Mouse (Mus musculus) layer of hippocampus, adult 11-12 months (tissue): Measurements from ENCODE around the gene Yae1d1.
"Not testable (repeated sequence)": the region's sequence is repeated elsewhere in the genome, so short reads cannot be mapped to it uniquely, and the experiment has no call there.

ENCODE experiments used
- DNase-seq: peaks from one replicate; pipeline ENCODE4 v3.0.0; 2022; ENCODE audit warnings: low spot score

Yae1d1 gene

DNA sequence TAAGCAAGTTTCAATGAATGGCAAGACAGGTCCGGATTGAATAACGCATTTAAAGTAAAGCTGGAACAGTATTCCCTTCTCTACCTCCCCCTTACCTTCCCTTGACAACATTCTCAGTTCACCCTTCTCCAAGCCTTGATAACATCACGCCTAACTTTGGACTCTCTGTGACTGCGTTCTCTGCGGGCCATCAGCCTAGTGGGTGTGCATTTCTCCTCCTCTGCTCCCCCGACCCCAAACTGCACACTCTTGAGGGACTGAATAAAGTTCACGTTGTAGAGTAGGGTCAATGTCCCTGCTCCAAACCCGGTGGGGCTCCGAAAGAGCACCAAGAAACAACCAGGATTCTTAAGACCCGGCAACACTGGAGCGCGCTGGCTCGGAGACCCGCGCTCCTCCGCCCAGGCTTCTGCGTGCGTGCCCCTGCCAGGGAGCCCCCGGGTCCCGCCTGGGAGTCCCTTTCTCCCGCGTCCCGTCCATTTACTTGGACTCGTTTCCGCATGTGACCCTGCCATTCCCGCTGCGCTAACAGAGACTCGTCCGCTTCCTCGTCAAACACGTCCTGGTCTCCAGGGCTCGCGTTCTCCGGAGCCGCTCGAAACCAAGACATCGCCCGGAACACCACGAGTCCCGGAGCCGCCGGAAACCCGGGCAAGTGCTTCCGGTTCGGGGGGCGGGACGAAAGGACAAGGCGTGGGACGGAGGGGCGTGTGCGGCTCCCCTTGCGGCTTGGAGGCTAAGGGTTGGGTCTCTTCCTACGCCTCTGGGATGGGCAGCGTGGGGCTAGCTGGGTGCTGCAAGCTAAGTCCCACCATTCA, at the start of gene Yae1d1:
TSS of gene Yae1d1 (minus strand) at position 653 of the 818 bp plus-strand sequence.
- DNase-seq, result peak; percentile 90

DNA sequence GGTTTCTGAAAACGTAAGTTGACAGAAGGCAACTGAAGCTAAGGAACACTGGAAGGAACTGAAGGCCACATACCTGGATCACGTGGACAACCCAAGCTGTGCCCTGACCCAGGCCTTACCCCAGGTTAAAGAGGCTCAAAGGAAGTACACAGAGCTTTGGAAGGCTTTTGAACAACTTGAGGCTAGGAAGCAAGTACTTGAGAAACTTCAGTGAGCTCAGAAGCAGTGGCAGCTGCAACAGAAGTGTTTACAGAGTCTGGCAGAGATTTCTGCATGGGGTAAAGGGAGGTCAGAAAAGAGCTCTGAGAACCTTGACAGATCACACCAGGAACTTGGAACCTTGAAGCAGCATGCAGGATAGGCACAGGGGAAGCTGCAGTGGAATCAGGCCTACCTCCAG, 45.7 kb upstream of the Yae1d1 start:
- no peak for DNase-seq

DNA sequence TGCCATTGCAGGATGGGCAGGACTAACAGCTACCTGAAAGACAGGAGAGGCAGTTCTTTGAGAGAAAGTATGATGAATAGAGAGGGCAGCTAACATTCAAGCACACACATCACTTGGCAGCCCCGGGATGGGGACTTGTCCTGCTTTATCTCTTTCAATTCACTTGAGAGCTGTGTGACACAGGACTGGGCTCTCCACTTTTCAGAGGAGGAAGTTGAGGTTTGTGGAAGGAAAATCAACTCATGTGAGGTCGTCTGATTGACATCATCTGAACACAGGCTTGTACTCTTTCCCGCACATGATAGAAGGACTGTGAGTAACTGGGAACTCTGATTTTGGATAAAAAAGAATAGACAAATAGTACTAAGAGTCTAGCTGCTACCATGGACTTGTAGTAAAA, 23.5 kb upstream of the Yae1d1 start:
- no peak for DNase-seq

DNA sequence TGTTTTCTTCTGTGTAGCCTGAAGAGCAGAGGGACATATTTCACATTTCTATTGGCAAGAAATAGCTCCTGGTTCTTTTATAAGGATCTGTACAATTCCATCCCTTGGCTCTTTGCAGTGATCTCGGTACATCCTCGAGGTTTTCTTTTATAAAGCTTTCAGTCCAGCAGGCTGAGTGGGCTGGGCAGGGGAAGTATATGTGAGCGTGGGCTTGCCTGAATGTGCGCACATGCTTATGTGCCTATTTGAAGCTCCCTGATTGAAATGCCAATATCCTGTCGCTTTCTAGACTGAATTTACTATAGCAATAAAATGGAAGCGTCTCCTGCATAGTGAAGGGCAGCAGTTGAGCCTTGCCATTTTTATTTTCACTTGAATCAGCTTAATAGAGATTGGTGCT, 20.1 kb upstream of the Yae1d1 start:
- no peak for DNase-seq

DNA sequence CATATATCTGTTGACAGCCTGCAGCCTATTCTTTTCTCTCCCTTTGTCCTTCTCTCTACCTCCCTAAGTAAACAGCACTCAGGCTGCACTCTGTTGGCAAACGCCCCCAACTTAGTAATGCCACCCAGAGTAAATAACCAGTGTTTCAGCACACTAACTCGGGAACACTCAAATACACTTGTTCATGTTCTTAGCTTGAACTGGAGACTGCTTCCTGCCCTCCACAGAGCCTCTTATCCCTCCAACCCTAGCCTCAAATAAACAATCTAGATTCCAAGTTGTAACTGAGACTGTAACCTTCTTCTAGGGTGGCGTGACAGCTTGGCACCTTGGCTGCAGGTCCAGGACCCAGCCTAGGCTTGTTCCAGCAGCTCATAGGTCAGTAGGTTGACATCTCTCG, 17.9 kb upstream of the Yae1d1 start:
- DNase-seq, result no peak

DNA sequence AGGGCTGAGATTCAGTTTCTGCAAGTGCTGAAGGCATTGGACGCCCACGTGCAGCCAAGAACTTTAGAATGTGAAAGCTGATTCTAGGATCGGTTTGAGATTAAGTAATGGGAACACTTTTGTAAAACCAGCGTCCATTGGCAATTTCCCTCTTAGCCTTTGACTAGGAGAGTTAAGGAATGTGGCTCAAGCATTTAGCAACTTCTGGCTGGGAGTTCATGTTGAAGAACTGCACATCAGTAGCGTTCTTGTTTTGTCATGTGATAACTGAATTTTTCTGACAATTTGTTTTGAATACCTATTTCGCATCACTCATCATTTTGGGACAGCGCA, 332 bp upstream of the Yae1d1 start:
- DNase-seq, result no peak

DNA sequence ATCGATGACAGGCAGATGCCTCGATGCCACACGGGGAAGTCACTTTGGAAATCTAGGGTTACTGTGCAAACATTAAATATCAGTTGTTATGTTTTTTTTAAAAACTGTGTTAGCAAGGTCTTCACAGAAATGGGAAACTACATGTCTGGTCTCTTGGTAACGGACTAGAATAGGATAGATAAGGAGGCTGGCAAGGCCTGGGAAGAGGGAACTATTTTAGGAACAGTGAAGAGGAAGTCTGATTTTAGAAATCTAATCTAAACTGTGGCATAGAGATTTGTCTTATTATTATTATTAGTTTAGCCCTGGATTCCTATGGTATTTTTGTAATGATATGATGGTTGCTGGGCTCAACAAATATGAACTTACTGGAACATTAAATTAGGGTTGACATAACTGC, 1.1 kb downstream of the Yae1d1 start:
- DNase-seq, result no peak

DNA sequence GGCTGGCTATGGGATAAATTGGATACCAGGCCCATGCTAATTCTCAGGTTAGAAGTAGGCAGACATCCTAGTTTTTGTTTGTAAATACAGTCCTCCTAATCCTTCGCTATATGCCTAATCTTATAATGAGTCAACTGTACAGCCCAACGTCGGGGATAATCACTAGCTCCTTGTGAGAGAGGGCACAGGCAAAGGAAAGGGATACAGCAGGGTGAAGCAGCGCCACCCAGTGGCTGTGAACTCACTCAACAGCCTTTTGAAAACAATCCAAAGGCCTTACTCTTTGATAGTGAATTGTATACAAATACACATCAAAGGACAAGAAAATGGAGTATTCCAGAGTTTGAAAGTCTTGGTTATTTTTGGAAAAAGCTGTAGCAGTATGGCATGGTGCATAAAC, 10.0 kb downstream of the Yae1d1 start:
- DNase-seq, result peak; percentile 67

DNA sequence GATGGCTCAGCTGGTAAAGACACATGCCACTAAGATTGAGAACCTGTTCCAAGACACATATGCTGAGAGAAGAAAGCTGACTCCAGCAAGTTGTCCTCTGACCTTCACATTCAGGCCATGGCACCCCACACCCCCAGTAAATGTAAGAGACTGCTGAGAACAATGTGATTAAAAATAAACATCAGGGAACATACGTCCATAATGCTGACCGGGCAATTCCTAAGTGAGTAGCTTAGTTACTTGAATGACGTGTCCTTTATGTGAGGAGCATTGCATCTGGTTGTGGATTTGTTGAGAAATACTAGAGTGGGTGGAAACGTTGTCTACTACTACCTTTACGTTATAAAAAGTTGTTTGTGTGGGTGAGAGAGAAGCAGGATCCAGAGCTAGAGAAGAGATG, 10.5 kb downstream of the Yae1d1 start:
- DNase-seq, result no peak

DNA sequence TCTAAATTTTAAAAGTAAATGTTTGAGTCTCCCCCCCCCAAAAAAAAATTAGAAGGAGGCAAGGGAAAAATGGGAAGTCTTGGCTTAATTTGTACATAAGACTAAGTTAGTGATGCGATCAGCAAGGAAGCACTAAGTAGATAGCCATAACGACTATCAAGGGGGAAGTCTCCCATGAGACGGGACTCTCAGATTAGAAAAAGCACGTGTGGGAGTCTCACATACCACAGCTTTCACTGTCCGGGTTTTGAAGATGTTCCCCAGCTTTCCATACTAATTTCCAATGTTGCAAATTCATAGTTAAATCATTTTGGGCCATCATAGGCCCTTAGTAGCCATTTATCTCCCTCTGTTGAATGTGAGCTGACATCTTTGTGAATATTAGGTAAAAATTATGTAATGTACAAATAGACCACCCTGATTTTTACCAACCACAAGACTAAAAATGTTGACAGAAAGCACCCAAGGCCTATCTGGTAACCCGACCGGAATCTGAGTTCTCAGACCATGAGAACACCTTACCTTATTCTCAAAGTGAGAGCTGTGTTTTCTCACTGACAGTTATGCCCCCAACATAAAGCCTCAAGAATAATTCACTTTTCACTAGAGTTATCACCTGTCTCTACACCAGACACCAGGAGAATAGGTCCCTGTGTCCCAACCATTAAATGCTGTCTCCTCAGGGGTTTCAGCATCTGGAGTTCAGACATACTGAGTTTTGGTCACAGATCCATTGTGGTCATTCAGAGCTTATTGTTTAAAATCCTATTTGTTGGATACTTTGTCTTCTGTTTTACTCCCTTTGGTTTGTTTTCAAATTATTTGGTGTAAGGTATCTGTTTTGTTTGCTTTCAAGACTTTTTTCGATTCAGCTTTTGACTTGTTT, 16.1 kb downstream of the Yae1d1 start:
- DNase-seq, result no peak

DNA sequence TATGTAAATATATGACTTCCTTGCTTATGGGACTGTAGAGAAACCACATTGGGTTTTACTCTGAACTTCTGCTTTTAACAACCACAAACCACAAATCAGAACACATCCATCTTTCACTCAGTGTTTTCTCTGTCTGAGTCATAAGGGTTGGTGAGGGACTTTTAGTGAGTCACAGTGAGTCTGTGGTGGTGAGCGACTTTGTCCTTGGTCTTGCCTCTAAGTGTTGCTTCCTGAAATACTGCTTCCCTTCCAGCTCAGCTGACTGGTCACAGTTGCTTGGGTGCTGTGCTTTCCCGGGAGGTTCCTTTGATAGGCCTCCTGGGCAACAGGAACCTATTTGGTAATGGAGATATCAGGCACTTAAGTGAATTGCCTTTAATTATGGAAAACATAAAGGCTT, 17.3 kb downstream of the Yae1d1 start:
- DNase-seq, result no peak

DNA sequence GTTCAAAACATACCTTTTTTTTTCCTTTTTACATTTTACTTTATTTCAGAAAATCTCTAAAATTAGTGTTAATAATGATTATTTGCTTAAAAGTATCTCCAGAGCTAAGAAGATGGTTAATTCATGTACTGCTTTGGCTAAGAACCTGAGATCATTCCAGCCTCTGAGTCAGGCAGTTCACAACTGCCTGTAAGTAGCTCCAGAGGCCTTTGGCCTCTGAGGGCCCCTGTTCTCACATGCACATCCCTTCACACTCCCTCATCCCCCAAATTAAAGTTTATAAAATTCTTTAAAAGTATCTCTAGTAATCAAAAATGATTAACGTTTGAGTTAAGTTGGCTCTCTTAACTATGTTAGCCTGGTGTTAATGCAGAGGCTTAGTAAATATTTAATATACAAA, 17.7 kb downstream of the Yae1d1 start:
- DNase-seq, result no peak

DNA sequence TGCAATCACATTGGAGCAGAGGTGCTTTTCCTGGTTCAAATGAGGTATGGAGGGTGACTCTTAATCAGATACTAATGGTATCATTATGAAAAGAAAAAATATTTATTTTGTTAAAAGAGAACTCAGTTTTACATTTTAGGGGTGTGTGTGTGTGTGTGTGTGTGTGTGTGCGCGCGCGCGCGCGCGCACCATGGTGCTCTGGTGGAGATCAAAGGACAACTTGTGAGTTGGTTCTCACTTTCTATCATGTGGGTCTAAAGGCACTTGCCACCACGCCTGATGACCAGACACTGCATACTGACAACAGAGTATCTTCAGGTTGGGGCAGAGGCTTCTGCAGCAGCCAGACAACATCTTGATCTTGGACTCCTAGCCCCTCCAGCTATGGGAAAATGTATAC, 18.4 kb downstream of the Yae1d1 start:
- DNase-seq, result no peak

DNA sequence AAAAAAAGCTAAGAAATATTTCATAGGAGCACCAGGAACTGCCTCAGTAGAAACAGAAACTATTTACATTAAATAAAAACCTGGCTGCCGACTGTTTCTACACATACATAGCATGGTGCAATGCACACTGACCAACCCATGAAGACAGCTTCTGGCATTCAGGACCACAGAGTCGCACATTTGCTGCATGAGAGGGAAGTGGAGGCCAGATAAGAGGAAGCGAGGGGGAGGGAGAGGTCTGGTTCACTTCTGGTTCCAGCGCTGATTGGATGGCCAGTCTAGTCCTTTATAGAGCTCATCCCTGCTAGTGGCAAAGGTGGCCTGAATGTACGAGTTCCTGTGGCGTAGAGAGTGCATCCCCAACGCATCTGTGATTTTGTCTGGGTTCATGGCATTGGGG, 32.5 kb downstream of the Yae1d1 start:
- DNase-seq, result no peak

DNA sequence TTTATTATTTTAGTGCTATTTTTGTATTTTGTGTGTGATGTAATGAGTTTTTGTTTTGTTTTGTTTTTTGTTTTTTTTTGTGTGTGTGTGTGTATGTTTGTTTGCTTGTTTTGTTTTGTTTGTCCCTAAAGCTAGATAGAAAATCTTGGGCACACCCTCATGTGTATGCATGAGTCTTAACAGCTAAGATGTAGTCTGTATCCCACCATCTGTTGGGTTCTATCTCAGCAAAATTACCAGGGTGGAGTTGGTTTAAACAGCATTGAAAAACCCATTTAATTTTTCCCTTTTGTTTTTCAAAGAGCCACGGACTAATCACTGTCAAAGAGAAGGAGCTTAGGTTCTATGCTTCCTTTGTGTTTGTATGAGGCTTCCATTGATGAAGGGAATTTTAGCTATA, 38.9 kb downstream of the Yae1d1 start:
- DNase-seq, result no peak

DNA sequence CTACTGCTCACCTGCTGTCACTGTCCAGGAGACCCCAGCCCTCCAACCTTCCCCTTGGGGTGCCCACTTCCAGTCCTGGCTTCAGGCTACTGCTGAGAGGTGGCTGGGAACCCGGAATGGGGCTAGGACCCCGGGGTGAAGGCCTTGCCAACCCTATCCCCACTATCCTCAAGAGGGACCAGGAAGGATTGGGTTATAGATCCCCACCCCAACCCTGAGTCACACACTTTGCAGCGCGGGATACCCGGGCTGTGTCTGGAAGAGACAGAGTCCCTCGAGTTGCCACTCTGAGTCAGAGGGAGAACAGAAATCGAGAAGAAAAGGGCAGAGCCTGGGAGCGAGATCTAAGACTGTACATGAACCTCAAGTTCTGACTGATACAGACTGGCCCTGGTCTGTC, 42.6 kb downstream of the Yae1d1 start:
- not testable (repeated sequence) for DNase-seq

DNA sequence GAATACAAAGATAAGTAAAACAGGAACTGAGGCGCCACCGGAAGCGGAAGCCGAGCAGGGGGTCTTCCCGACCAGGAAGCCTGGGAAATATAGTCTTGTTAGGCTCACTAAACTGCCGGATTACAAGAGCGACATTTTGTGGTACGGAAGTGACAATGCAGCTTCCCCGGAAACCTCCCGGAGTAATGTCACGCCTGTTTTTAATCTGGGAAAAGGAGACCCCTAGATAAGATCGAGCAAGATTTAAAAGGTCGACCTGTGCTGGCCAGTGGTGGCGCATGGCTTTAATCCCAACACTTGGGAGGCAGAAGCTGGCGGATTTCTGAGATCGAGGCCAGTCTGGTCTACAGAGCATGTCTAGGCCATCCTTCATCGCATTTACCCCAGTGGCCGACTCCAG, 43.6 kb downstream of the Yae1d1 start:
- DNase-seq, result no peak

DNA sequence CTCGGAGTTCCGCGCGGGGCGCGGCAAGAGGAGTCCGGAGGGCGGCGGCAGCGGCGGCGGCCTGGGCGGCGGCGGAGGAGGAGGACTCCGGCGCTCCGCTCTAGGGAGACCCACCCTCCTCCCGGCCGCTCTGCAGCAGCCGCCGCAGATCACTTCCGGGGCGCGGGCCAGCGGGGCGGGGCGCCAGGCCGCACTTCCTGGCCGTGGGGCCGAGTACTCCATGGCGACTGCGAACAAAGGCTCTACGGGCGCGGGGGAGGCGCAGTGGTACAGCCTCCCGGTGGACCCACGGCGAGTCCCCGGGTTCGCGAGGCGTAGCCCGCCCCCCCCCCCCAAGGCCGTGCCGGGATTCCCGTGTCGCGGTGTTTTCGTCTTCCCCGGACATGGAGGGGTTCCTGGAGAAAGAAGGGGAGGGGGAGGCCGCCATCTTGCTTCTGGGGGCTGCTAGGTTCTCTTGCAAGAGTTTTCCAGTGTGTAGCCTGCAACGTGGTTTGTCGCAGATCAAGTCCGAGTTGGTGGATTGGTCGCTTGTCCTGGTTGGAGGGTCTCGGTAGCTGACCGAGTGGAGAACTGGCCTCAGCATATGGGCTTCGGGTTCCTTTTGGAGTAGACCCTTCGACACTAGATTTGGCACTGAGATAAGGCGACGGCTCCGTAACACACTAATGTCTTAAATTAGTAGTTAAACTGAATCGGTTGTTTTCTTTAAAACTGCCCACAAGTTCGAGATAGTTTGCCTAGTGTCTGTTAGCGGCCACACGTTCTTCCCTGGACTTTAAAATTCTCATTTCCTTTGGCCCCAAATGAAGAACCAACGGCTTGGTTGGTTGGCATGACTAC, 48.9 kb downstream of the Yae1d1 start, which contains the start of gene Rala:
TSS of gene Rala (minus strand) at position 162 of the 840 bp plus-strand sequence.
- peak; percentile 93 for DNase-seq

DNA sequence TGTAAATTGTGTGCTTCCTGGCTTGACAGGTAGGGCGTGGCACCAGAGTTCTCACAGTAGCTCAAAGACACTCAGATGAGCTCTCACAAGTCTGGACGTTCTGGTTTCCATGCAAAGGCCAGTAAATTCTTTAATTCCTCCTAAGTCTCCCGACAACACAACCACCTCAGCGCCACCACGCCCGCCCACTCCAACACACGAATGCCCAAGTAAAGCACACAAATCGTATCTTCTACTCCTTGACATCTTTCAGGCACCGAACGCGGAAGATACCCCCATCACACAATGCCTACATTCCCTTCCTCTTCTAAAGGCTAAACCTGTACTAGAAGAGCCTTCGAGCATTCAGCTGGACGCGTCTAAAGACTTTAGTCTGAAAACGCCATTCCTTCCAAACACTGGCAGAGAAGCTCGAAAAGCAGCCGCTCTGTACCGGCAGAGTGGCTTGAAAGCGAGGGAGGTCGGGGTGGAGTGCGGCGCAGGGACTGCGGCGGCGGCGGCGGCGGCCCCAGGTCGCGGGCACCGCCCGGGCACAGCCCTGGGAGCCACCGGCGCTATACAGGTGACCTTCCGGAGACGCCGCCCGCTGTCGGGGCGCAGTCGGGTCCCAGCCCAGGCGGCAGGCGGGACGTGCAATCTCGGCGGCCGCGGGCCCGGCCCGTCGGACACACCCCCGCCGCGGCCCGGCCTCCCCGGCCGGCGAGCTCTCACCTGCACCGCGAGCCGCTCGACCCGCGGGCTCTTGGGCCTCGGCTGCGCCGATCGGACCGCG, 49.7 kb downstream of the Yae1d1 start:
- DNase-seq, result no peak

DNA sequence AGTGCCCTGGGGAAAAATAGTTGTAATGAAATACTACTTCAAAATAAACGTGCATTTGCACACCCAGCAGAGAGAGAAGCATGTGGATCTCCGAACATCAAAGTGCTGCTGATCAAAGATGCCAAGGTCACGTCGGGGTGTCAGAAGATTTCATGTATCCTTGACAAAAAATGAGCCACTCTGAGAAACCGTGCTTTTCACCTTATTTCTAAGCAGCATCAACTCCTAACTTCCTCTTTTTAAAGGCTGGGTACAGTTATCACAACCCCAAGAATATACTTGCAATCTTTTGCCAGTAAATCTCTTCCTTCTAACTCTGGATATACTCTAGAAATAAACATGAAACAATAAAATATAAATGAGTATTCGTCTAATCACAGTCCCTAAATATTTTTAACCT, 50.8 kb downstream of the Yae1d1 start:
- no peak for DNase-seq
